Mouse (Mus musculus): ENCODE measurements around the gene Dclk3.

Dclk3 gene

GRCm38 (mm10) chr9:111460201-111460814 lies 21.4 kb downstream of the Dclk3 start:
- no peak overlapping the region for H3K4me3 ChIP-seq (replicated peaks; ENCODE audit: low read length)
- H3K9me3 ChIP-seq (ENCODE audit: low read length): no peaks in the 10 kb centered on the region
- no peaks in the 10 kb centered on the region for H3K27me3 ChIP-seq (ENCODE audit: insufficient read depth, low read length)
- peaks cover 13% of the 10 kb centered on the region for H3K4me1 ChIP-seq (replicated peaks; ENCODE audit: low read depth, low read length)
- TF ChIP-seq CTCF (conservative IDR thresholded peaks at IDR 0.05; ENCODE audit: low read length) (no peak), POU5F1 (IDR thresholded peaks at IDR 0.05; ENCODE audit: borderline replicate concordance, low read length) (no peak), NANOG (IDR thresholded peaks at IDR 0.05; ENCODE audit: borderline replicate concordance, low read length) (no peak)
- H3K36me3 ChIP-seq (ENCODE audit: insufficient read depth, low read length): no peaks in the 10 kb centered on the region

GRCm38 (mm10) chr9:111461415-111462103 lies 22.7 kb downstream of the Dclk3 start:
- Histone ChIP-seq H3K27me3 (ENCODE audit: insufficient read depth, low read length) (no peaks in the 10 kb centered on the region), H3K4me1 (replicated peaks; ENCODE audit: low read depth, low read length) (peaks cover 13% of the 10 kb centered on the region), H3K4me3 (replicated peaks; ENCODE audit: low read length) (no peak overlapping the region), H3K9me3 (ENCODE audit: low read length) (no peaks in the 10 kb centered on the region), H3K36me3 (ENCODE audit: insufficient read depth, low read length) (no peaks in the 10 kb centered on the region)
- TF ChIP-seq POU5F1 (IDR thresholded peaks at IDR 0.05; ENCODE audit: borderline replicate concordance, low read length) (no peak), NANOG (IDR thresholded peaks at IDR 0.05; ENCODE audit: borderline replicate concordance, low read length) (no peak), CTCF (conservative IDR thresholded peaks at IDR 0.05; ENCODE audit: low read length) (no peak)

GRCm38 (mm10) chr9:111465666-111466065 lies 26.8 kb downstream of the Dclk3 start:
- no peak overlapping the region for H3K4me3 ChIP-seq (replicated peaks; ENCODE audit: low read length)
- H3K27me3 ChIP-seq (ENCODE audit: insufficient read depth, low read length): peaks cover 21% of the 10 kb centered on the region
- H3K4me1 ChIP-seq (replicated peaks; ENCODE audit: low read depth, low read length): peaks cover 8% of the 10 kb centered on the region
- no peaks in the 10 kb centered on the region for H3K36me3 ChIP-seq (ENCODE audit: insufficient read depth, low read length)
- H3K9me3 ChIP-seq (ENCODE audit: low read length): no peaks in the 10 kb centered on the region
- TF ChIP-seq NANOG (IDR thresholded peaks at IDR 0.05; ENCODE audit: borderline replicate concordance, low read length): no peak
- TF ChIP-seq POU5F1 (IDR thresholded peaks at IDR 0.05; ENCODE audit: borderline replicate concordance, low read length): no peak
- no peak for TF ChIP-seq CTCF (conservative IDR thresholded peaks at IDR 0.05; ENCODE audit: low read length)

GRCm38 (mm10) chr9:111473686-111474457 lies 35.0 kb downstream of the Dclk3 start:
- no peak overlapping the region for H3K4me3 ChIP-seq (replicated peaks; ENCODE audit: low read length)
- no peaks in the 10 kb centered on the region for H3K36me3 ChIP-seq (ENCODE audit: insufficient read depth, low read length)
- H3K9me3 ChIP-seq (ENCODE audit: low read length): no peaks in the 10 kb centered on the region
- no peaks in the 10 kb centered on the region for H3K4me1 ChIP-seq (replicated peaks; ENCODE audit: low read depth, low read length)
- no peaks in the 10 kb centered on the region for H3K27me3 ChIP-seq (ENCODE audit: insufficient read depth, low read length)
- TF ChIP-seq POU5F1 (IDR thresholded peaks at IDR 0.05; ENCODE audit: borderline replicate concordance, low read length) (no peak), NANOG (IDR thresholded peaks at IDR 0.05; ENCODE audit: borderline replicate concordance, low read length) (no peak), CTCF (conservative IDR thresholded peaks at IDR 0.05; ENCODE audit: low read length) (no peak)

GRCm38 (mm10) chr9:111474458-111474745 lies 35.5 kb downstream of the Dclk3 start:
- no peaks in the 10 kb centered on the region for H3K36me3 ChIP-seq (ENCODE audit: insufficient read depth, low read length)
- no peak overlapping the region for H3K4me3 ChIP-seq (replicated peaks; ENCODE audit: low read length)
- no peak for TF ChIP-seq CTCF (conservative IDR thresholded peaks at IDR 0.05; ENCODE audit: low read length)
- TF ChIP-seq POU5F1 (IDR thresholded peaks at IDR 0.05; ENCODE audit: borderline replicate concordance, low read length): no peak
- no peak for TF ChIP-seq NANOG (IDR thresholded peaks at IDR 0.05; ENCODE audit: borderline replicate concordance, low read length)
- H3K27me3 ChIP-seq (ENCODE audit: insufficient read depth, low read length): no peaks in the 10 kb centered on the region
- no peaks in the 10 kb centered on the region for H3K9me3 ChIP-seq (ENCODE audit: low read length)
- no peaks in the 10 kb centered on the region for H3K4me1 ChIP-seq (replicated peaks; ENCODE audit: low read depth, low read length)

- no peak for TF ChIP-seq NANOG (IDR thresholded peaks at IDR 0.05; ENCODE audit: borderline replicate concordance, low read length)
- TF ChIP-seq CTCF (conservative IDR thresholded peaks at IDR 0.05; ENCODE audit: low read length): no peak
- TF ChIP-seq POU5F1 (IDR thresholded peaks at IDR 0.05; ENCODE audit: borderline replicate concordance, low read length): no peak
- H3K9me3 ChIP-seq (ENCODE audit: low read length): no peaks in the 10 kb centered on the region
- no peaks in the 10 kb centered on the region for H3K4me1 ChIP-seq (replicated peaks; ENCODE audit: low read depth, low read length)
- no peaks in the 10 kb centered on the region for H3K36me3 ChIP-seq (ENCODE audit: insufficient read depth, low read length)
- no peak overlapping the region for H3K4me3 ChIP-seq (replicated peaks; ENCODE audit: low read length)
- H3K27me3 ChIP-seq (ENCODE audit: insufficient read depth, low read length): no peaks in the 10 kb centered on the region
Measured at GRCm38 (mm10) chr9:111475281-111475680, 36.4 kb downstream of the Dclk3 start.

- Histone ChIP-seq H3K27me3 (ENCODE audit: insufficient read depth, low read length) (no peaks in the 10 kb centered on the region), H3K9me3 (ENCODE audit: low read length) (no peaks in the 10 kb centered on the region), H3K36me3 (ENCODE audit: insufficient read depth, low read length) (no peaks in the 10 kb centered on the region), H3K4me3 (replicated peaks; ENCODE audit: low read length) (no peak overlapping the region), H3K4me1 (replicated peaks; ENCODE audit: low read depth, low read length) (no peaks in the 10 kb centered on the region)
- TF ChIP-seq NANOG (IDR thresholded peaks at IDR 0.05; ENCODE audit: borderline replicate concordance, low read length): no peak
- no peak for TF ChIP-seq CTCF (conservative IDR thresholded peaks at IDR 0.05; ENCODE audit: low read length)
- no peak for TF ChIP-seq POU5F1 (IDR thresholded peaks at IDR 0.05; ENCODE audit: borderline replicate concordance, low read length)
Measured at GRCm38 (mm10) chr9:111475973-111476372, 37.1 kb downstream of the Dclk3 start.

GRCm38 (mm10) chr9:111476479-111477016 lies 37.7 kb downstream of the Dclk3 start:
- TF ChIP-seq POU5F1 (IDR thresholded peaks at IDR 0.05; ENCODE audit: borderline replicate concordance, low read length) (no peak), CTCF (conservative IDR thresholded peaks at IDR 0.05; ENCODE audit: low read length) (no peak), NANOG (IDR thresholded peaks at IDR 0.05; ENCODE audit: borderline replicate concordance, low read length) (no peak)

More at GRCm38 (mm10) chr9:111476479-111477016, 37.7 kb downstream of the Dclk3 start:
- Histone ChIP-seq H3K27me3 (ENCODE audit: insufficient read depth, low read length) (no peaks in the 10 kb centered on the region), H3K9me3 (ENCODE audit: low read length) (no peaks in the 10 kb centered on the region), H3K36me3 (ENCODE audit: insufficient read depth, low read length) (no peaks in the 10 kb centered on the region), H3K4me3 (replicated peaks; ENCODE audit: low read length) (no peak overlapping the region), H3K4me1 (replicated peaks; ENCODE audit: low read depth, low read length) (no peaks in the 10 kb centered on the region)

All from E14TG2a.4 (cell line).